Mouse (Mus musculus) limb, embryonic 11.5 days (tissue): ENCODE measurements around the gene Kif3c. TPM values are rescaled to one million over a fixed set of nuclear protein-coding genes. Genes with fewer than 3 reads are reported as not detected.

ENCODE experiments used
- ATAC-seq: fragments of 200-750 bp; cut with Nextera tagmentation; 2 replicates; pipeline ENCODE4 v1.8.0; 2017; ENCODE audit warnings: low read depth; ENCODE audit not compliant: insufficient number of reproducible peaks, low FRiP score, low TSS enrichment
- DNase-seq: peaks from one replicate; pipeline ENCODE4 v3.0.0-alpha.2; 2015; ENCODE audit warnings: low spot score
- H3K27ac ChIP-seq: fragments of 300-500 bp; sonication (generic); replicated peaks from 2 replicates; pipeline ENCODE4 v1.5.1; 2014; ENCODE audit warnings: low read depth, mild to moderate bottlenecking, low read length
- H3K27me3 ChIP-seq: fragments of 300-500 bp; sonication (generic); 2 replicates; pipeline ENCODE4 v1.6.1; 2014; ENCODE audit warnings: mild to moderate bottlenecking, low read length, mixed read lengths; ENCODE audit not compliant: control insufficient read depth, insufficient read depth
- H3K36me3 ChIP-seq: fragments of 300-500 bp; sonication (generic); 2 replicates; pipeline ENCODE4 v1.6.1; 2014; ENCODE audit warnings: mild to moderate bottlenecking, low read length, moderate library complexity, mixed read lengths; ENCODE audit not compliant: control insufficient read depth, insufficient read depth
- H3K4me1 ChIP-seq: fragments of 300-500 bp; sonication (generic); 2 replicates; pipeline ENCODE4 v1.6.1; 2014; ENCODE audit warnings: low read length, mixed read lengths; ENCODE audit not compliant: control insufficient read depth, insufficient read depth
- H3K4me2 ChIP-seq: fragments of 300-500 bp; sonication (generic); 2 replicates; pipeline ENCODE4 v1.6.1; 2014; ENCODE audit warnings: low read depth, mild to moderate bottlenecking, moderate library complexity; ENCODE audit not compliant: severe bottlenecking
- H3K4me3 ChIP-seq: fragments of 300-500 bp; sonication (generic); 2 replicates; pipeline ENCODE4 v1.5.1; 2014; ENCODE audit warnings: low read depth, low read length
- H3K9ac ChIP-seq: fragments of 300-500 bp; sonication (generic); 2 replicates; pipeline ENCODE4 v1.6.1; 2014; ENCODE audit warnings: mild to moderate bottlenecking, low read length
- H3K9me3 ChIP-seq: fragments of 300-500 bp; sonication (generic); 2 replicates; pipeline ENCODE4 v1.6.1; 2016; ENCODE audit warnings: low read length; ENCODE audit not compliant: control insufficient read depth
- WGBS: fragments of 180-500 bp; shearing (Covaris S2); extraction: QIAGEN DNeasy Blood & Tissue Kit; methylation state at CpG from one replicate; pipeline ENCODE4 v1.1.7; 2014; 5-methylcytosine and 5-hydroxymethylcytosine counted together
- polyA plus RNA-seq: library from polyadenylated mRNA; unstranded; fragments of >200 nt; fragmentation: Nextera tagmentation; extraction: Ambion mirVana; gene quantifications from 2 replicates; pipeline ENCODE4 v1.2.1, GENCODE M21; 2014

The Kif3c gene
- 16.5 and 17.9 TPM in 2 replicates for polyA plus RNA-seq

DNA sequence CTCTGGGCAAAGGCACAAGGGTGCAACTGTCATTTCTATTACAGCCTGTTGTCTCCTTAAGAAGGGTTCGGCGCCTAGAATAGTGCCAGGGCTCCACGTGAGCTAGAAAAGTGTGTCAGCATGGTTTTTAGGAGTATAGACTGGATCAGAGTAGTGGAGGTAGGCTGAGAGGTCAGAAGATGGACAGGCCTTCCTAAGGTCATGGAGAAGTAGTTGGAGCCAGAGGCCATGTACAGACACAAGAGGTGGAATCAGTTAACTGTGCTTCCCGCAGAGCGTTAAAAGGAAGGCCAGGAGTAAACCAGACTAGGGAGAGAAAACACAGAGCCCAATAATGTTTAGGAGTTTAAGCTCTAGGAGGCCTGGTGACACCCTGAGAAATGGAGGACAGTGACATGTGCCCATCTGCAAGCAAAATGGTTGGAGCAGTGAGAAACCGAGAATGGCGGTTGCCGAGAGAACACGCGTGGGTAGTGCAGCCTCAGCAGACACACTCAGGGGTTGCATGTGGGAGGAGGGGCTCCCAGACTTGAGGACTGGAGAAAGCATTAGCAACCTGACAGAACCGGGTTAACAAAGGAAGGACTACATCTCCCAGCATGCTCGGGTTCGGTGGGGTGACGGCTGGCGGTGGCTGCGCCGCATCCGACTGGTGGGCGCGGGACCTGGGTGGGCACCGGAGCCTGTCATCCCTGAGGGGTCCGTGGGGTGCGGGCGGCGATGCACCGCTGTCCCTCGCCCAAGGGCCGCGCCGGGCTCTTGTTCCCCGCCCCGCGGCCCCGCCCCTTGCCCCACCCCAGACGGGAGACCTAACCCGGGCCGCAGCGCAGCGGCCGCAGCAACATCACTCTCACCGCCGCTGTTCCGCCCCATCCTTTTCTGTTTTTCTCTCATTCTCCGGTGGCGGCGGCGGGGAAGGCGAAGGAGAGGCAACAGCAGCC, at the start of gene Kif3c:
Kif3c (plus strand) TSS at position 625 of the 941 bp plus-strand sequence.
- H3K9ac ChIP-seq, result peak within 1 kb of the TSS; percentile 79
- peak within 1 kb of the TSS; percentile 55; the same call in 1 of the 2 replicates for H3K27ac ChIP-seq
- peak; percentile 88 for DNase-seq
- peak; percentile 89 for ATAC-seq
- H3K4me1 ChIP-seq, result 0 out of 2 replicates have a peak, but pooled peaks cover 3% of the 10 kb centered on the region
- H3K9me3 ChIP-seq, result no peaks in the 10 kb centered on the region; the same call in 1 of the 2 replicates
- H3K4me2 ChIP-seq, result peak within 1 kb of the TSS; percentile 89
- WGBS, result 7% methylated on average over 43 of the region's 48 CpGs
- H3K27me3 ChIP-seq, result no peaks in the 10 kb centered on the region
- peak within 1 kb of the TSS; percentile 72 for H3K4me3 ChIP-seq
- no peaks in the 10 kb centered on the region; the same call in 1 of the 2 replicates for H3K36me3 ChIP-seq

DNA sequence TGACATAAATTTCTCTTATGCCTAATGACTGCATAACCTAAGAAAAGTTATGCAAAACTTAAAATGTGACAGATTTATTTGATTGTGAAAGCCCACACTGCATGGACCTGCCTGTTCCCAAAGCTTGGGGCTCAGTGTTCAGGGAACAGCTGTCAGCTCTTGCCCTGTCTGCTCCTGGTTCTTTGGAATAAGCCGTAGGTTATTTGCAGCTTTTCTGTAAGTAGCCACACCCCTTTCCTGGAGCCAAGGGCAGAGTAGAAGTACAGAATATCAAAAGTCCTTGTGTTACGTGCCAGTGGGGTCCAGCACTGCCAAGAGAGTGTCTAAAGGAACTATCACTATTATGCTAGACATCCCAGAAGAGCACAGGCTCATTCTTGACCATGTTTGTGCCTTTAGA, 48.8 kb upstream of the Kif3c start:
- H3K36me3 ChIP-seq, result no peaks in the 10 kb centered on the region
- no peak overlapping the region for H3K27ac ChIP-seq
- H3K27me3 ChIP-seq, result no peaks in the 10 kb centered on the region
- no peak overlapping the region for H3K4me2 ChIP-seq
- no peaks in the 10 kb centered on the region for H3K9me3 ChIP-seq
- DNase-seq (no peak), ATAC-seq (no peak)
- no peaks in the 10 kb centered on the region for H3K4me1 ChIP-seq
- no peak overlapping the region for H3K4me3 ChIP-seq
- no peak overlapping the region for H3K9ac ChIP-seq
- WGBS, result 60% methylated on average over 2 of the region's 2 CpGs

DNA sequence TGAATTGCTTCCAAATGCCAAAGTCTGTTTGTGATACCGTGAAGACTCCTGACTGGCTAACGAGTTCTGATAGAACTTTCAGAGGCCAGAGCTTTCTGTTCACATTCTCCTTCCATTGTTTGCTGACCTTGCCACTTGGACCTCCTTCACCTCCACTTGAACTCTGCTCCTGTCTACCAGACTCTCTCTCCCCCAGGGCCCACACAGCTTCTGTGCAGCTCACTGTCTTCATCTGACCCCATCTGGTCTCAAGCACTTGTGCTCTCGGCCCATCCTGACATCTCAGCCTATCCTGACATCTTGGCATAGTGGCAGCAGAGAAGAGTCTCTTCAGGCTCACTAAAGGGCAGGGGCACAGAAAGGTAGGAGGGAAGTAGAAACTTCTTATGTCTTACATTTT, 48.0 kb upstream of the Kif3c start:
- Histone ChIP-seq H3K9me3 (no peaks in the 10 kb centered on the region), H3K4me3 (no peak overlapping the region), H3K36me3 (no peaks in the 10 kb centered on the region), H3K27ac (no peak overlapping the region), H3K4me2 (no peak overlapping the region), H3K4me1 (no peaks in the 10 kb centered on the region), H3K27me3 (no peaks in the 10 kb centered on the region), H3K9ac (no peak overlapping the region)
- ATAC-seq, result no peak
- 57% methylated on average over 3 of the region's 3 CpGs for WGBS
- no peak for DNase-seq

DNA sequence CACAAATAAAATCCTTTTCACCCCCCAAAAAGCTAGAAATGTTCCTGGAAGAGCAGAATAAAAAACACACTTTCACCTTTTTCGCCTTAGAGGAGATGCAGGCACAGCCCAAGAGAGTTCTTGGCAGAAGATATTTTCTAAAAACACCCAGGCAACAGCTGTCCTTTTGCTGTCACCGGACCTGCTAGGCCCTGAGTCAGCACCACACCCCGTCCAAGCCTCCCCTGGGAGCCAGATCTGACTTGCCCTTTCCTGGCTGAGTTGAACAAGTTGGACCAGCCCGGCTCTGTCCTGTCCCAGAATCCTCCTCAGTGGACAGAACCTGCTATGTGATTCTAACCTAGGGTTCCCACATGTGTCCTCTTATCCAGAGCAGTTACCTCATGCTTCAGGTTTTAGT, 45.6 kb upstream of the Kif3c start:
- no peaks in the 10 kb centered on the region for H3K36me3 ChIP-seq
- no peaks in the 10 kb centered on the region for H3K27me3 ChIP-seq
- no peak overlapping the region for H3K4me3 ChIP-seq
- ATAC-seq, result no peak
- 77% methylated on average over 4 of the region's 4 CpGs for WGBS
- no peak overlapping the region for H3K27ac ChIP-seq
- H3K9ac ChIP-seq, result no peak overlapping the region
- H3K4me1 ChIP-seq, result no peaks in the 10 kb centered on the region
- H3K4me2 ChIP-seq, result no peak overlapping the region
- H3K9me3 ChIP-seq, result no peaks in the 10 kb centered on the region
- no peak for DNase-seq

DNA sequence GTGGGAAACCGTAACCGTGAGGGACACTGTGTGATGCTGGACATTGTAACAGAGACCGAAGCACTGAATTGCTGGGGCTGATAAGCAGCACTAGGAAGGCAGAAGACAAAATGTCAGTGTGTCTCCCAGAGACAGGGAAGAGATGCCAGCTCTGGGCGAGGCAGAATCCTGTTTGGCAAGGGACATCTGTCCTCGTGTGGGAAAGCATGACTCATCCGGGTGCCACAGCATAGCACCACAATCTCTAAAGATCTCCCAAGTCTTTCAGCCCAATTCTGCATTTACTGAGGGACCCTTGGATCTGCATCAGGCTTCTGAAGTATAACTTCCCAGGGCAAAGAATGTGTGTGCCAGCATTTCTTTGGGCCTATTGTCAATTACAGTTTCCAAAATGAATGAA, 41.7 kb upstream of the Kif3c start:
- Histone ChIP-seq H3K4me3 (no peak overlapping the region), H3K9ac (no peak overlapping the region), H3K27ac (no peak overlapping the region), H3K4me1 (no peaks in the 10 kb centered on the region), H3K9me3 (no peaks in the 10 kb centered on the region), H3K36me3 (no peaks in the 10 kb centered on the region), H3K4me2 (no peak overlapping the region), H3K27me3 (no peaks in the 10 kb centered on the region)
- WGBS, result 75% methylated on average over 6 of the region's 6 CpGs
- DNase-seq (no peak), ATAC-seq (no peak)

DNA sequence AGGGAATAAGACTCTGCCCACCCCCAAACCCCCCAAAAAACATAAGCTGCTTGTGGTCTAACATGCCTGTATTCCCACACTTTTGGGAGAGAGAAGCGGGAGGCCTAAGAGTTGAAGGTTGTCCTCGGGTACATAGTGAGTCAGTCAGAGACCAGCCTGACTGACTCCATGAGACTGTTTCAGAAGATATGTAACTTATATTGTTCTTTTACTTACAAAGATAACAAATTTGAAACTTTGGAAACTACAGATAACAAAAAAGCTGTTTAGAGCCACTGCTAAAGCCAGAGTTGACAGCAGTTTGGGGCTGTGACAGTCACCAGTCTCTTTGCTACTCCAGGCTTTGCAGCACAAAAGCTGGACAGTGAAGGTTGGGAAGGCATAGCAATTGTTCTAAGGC, 39.7 kb upstream of the Kif3c start:
- Histone ChIP-seq H3K27me3 (no peaks in the 10 kb centered on the region), H3K9ac (no peak overlapping the region), H3K4me3 (no peak overlapping the region), H3K27ac (no peak overlapping the region), H3K4me2 (no peak overlapping the region), H3K9me3 (no peaks in the 10 kb centered on the region), H3K4me1 (no peaks in the 10 kb centered on the region), H3K36me3 (no peaks in the 10 kb centered on the region)
- WGBS, result 89% methylated on average over 2 of the region's 2 CpGs
- no peak for ATAC-seq
- DNase-seq, result no peak

DNA sequence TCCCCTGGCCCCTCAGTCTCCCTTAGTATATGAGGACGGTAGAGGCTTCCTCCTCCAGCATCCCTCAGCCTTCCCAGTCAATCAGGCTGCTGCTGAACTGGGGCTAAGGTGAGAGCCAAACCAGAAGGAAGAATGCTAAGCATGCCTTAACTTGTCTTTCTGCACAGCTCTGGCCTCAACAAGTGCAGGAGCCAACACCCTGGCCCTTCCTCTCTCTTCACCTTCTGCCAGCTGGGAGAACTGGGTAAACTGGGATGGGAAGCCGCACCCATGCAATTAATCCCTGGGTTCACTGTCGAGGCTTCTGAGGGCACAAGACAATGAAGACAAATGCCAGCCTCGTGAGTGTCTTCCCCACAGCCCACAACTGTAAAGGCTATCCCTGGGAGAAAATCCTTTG, 35.3 kb upstream of the Kif3c start:
- Histone ChIP-seq H3K9ac (no peak overlapping the region), H3K9me3 (no peaks in the 10 kb centered on the region), H3K4me2 (no peak overlapping the region), H3K4me1 (no peaks in the 10 kb centered on the region), H3K36me3 (no peaks in the 10 kb centered on the region), H3K4me3 (no peak overlapping the region), H3K27ac (no peak overlapping the region), H3K27me3 (no peaks in the 10 kb centered on the region)
- no peak for DNase-seq
- WGBS, result 86% methylated on average over 4 of the region's 4 CpGs
- ATAC-seq, result no peak

DNA sequence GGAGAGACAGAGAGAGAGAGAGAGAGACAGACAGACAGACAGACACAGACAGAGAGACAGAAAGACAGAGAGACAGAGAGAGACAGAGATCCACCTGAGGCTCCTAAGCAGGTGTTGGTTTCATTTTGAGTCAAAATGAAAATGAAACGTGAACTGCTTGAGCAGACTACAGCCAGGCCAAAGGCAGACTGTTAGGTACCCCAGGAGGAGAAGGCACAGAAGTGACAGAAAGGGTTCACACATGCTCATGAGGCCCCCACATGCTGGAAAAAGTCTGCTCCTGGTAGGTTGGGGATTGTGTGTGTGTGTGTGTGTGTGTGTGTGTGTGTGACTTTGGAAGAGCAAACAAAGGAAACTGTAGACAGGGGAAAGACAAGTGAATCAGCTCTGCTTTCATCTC, 26.0 kb upstream of the Kif3c start:
- H3K4me1 ChIP-seq, result no peaks in the 10 kb centered on the region
- DNase-seq (no peak), ATAC-seq (no peak)
- no peak overlapping the region for H3K27ac ChIP-seq
- H3K9me3 ChIP-seq, result no peaks in the 10 kb centered on the region
- WGBS, result 79% methylated on average over 1 of the region's 1 CpGs
- H3K9ac ChIP-seq, result no peak overlapping the region
- H3K36me3 ChIP-seq, result no peaks in the 10 kb centered on the region
- no peaks in the 10 kb centered on the region for H3K27me3 ChIP-seq
- H3K4me3 ChIP-seq, result no peak overlapping the region
- H3K4me2 ChIP-seq, result no peak overlapping the region
